Mouse (Mus musculus) lung, embryonic 15.5 days (tissue): ENCODE results near the gene Lrrfip2. TPM values are rescaled to one million over a fixed set of nuclear protein-coding genes. Genes with fewer than 3 reads are reported as not detected.

Experiments used
- ATAC-seq: fragments of 200-750 bp; cut with Nextera tagmentation; 2 replicates; pipeline ENCODE4 v1.8.0; 2017; ENCODE audit warnings: moderate number of reproducible peaks, borderline replicate concordance; ENCODE audit not compliant: low FRiP score, low TSS enrichment; ENCODE audit errors: extremely low read depth
- H3K27ac ChIP-seq: fragments of 300-500 bp; sonication (generic); 2 replicates; pipeline ENCODE4 v1.5.1; 2015; ENCODE audit warnings: moderate library complexity, mild to moderate bottlenecking, inconsistent platforms
- H3K27me3 ChIP-seq: fragments of 300-500 bp; sonication (generic); 2 replicates; pipeline ENCODE4 v1.6.1; 2015; ENCODE audit warnings: inconsistent platforms
- H3K36me3 ChIP-seq: fragments of 300-500 bp; sonication (generic); 2 replicates; pipeline ENCODE4 v1.6.1; 2015; ENCODE audit warnings: inconsistent platforms
- H3K4me1 ChIP-seq: fragments of 300-500 bp; sonication (generic); 2 replicates; pipeline ENCODE4 v1.6.1; 2015; ENCODE audit warnings: inconsistent platforms
- H3K4me2 ChIP-seq: fragments of 300-500 bp; sonication (generic); 2 replicates; pipeline ENCODE4 v1.6.1; 2015; ENCODE audit warnings: inconsistent platforms, mild to moderate bottlenecking, moderate library complexity
- H3K4me3 ChIP-seq: fragments of 300-500 bp; sonication (generic); 2 replicates; pipeline ENCODE4 v1.5.1; 2015; ENCODE audit warnings: mild to moderate bottlenecking, inconsistent platforms
- H3K9ac ChIP-seq: fragments of 300-500 bp; sonication (generic); 2 replicates; pipeline ENCODE4 v1.6.1; 2015; ENCODE audit warnings: inconsistent platforms
- H3K9me3 ChIP-seq: fragments of 300-500 bp; sonication (generic); 2 replicates; pipeline ENCODE4 v1.6.1; 2016; ENCODE audit warnings: inconsistent platforms
- WGBS: fragments of 180-500 bp; shearing (Covaris S2); methylation state at CpG from one replicate; pipeline ENCODE4 v1.1.7; 2015; 5-methylcytosine and 5-hydroxymethylcytosine counted together
- polyA plus RNA-seq: library from polyadenylated mRNA; unstranded; fragments of >200 nt; fragmentation: Nextera tagmentation; extraction: Ambion mirVana; gene quantifications from 2 replicates; pipeline ENCODE4 v1.2.1, GENCODE M21; 2015

Lrrfip2 gene
- polyA plus RNA-seq, 1 experiment from 2014 or later, result 46.1 TPM

DNA sequence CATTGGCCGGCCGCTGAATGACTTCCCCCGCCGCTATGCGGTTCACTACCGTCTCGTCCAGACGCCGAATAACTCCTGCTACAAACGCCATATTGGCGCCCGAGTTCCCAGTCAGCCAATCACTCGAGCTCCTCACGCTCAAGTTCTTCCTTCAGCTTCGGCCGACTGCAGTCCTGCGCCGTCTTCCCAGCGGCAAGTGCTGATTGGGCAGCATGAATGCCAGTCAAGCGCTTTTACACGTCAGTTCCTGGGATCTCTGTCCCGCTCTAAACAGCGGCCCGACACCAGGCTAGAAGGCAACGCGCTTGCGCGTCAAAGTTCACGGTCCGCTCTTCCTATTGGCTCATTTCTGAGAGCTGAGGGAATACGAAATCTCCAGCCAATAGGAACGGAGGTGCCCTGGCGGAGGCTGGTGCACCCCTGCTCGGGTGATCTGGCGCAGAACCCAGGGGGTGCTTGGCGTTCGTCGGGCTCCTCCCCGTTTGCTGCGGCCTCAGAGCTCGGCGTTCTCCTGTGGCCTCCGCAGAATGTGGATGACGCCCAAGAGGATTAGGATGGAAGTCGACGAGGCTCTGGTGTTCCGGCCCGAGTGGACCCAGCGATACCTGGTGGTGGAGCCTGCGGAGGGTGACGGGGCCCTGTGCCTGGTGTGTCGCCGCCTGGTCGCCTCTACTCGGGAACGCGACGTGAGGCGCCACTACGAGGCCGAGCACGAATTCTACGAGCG lies 154.2 kb downstream of the Lrrfip2 start, which contains the start of the genes Mlh1 and Epm2aip1:
Gene Mlh1 (minus strand): TSS at position 358 of the 727 bp plus-strand sequence.
Gene Epm2aip1 (plus strand): TSS at position 496 of the 727 bp plus-strand sequence.
- WGBS, result under 1% methylated on average over 64 of the region's 64 CpGs
- Histone ChIP-seq H3K4me3 (peak within 1 kb of the TSS; percentile 79), H3K4me2 (peak within 1 kb of the TSS; percentile 65), H3K9me3 (no peaks in the 10 kb centered on the region), H3K4me1 (peaks cover 40% of the 10 kb centered on the region), H3K9ac (peak within 1 kb of the TSS; percentile 86), H3K27ac (peak within 1 kb of the TSS; percentile 95), H3K27me3 (no peaks in the 10 kb centered on the region), H3K36me3 (peaks cover 18% of the 10 kb centered on the region)
- peak; percentile 99 for ATAC-seq

GRCm38 (mm10) chr9:111272356-111272755 lies 155.0 kb downstream of the Lrrfip2 start:
- Histone ChIP-seq H3K9ac (peak overlapping the region; percentile 86), H3K9me3 (no peaks in the 10 kb centered on the region), H3K4me2 (peak overlapping the region; percentile 65), H3K36me3 (peaks cover 17% of the 10 kb centered on the region), H3K4me1 (peaks cover 42% of the 10 kb centered on the region), H3K27ac (peak overlapping the region; percentile 95), H3K27me3 (no peaks in the 10 kb centered on the region), H3K4me3 (peak overlapping the region; percentile 79)
- 2% methylated on average over 19 of the region's 19 CpGs for WGBS
- ATAC-seq, result no peak

DNA sequence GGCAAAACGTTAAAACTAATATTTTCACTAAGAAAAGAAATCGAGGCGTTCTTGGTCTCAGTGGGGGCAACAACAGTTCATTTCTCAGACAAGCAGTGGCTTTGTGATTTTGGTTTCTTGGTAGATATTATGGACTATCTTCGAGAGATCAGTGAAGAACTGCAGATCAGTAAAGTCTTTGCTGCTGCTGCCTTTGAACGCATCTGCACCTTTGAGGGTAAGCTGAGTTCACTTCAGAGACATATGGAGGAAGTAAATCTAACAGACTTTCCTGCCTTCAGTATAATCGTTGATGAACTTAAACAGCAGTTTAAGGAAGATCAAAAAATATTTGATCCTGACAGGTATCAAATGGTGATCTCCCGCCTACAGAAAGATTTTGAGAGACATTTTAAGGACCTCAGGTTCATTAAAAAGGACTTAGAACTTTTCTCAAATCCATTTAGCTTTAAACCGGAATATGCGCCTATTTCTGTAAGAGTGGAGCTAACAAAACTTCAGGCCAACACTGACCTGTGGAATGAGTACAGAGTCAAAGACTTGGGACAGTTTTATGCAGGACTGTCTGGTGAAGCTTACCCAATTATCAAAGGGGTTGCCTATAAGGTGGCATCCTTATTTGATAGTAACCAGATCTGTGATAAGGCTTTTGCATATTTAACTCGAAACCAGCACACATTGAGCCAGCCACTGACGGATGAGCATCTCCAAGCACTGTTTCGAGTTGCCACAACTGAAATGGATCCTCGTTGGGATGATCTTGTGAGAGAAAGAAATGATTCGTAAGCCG lies 155.8 kb downstream of the Lrrfip2 start:
- Histone ChIP-seq H3K4me1 (peaks cover 42% of the 10 kb centered on the region), H3K36me3 (peaks cover 16% of the 10 kb centered on the region), H3K9me3 (no peaks in the 10 kb centered on the region), H3K27ac (no peak overlapping the region), H3K27me3 (no peaks in the 10 kb centered on the region), H3K4me3 (peak overlapping the region; percentile 79), H3K4me2 (peak overlapping the region; percentile 65), H3K9ac (peak overlapping the region; percentile 86; the same call in 1 of the 2 replicates)
- WGBS, result 53% methylated on average over 15 of the region's 15 CpGs
- no peak for ATAC-seq

- H3K36me3 ChIP-seq, result peaks cover 23% of the 10 kb centered on the region
- peaks cover 42% of the 10 kb centered on the region for H3K4me1 ChIP-seq
- H3K9ac ChIP-seq, result no peak overlapping the region; the same call in 1 of the 2 replicates
- no peak for ATAC-seq
- peak overlapping the region; percentile 79 for H3K4me3 ChIP-seq
- H3K27me3 ChIP-seq, result no peaks in the 10 kb centered on the region
- H3K27ac ChIP-seq, result no peak overlapping the region
- peak overlapping the region; percentile 65 for H3K4me2 ChIP-seq
- WGBS, result 57% methylated on average over 1 of the region's 1 CpGs
- H3K9me3 ChIP-seq, result no peaks in the 10 kb centered on the region
These were observed 156.6 kb downstream of the Lrrfip2 start for GRCm38 (mm10) chr9:111273958-111274357.

GRCm38 (mm10) chr9:111275156-111275555 lies 157.8 kb downstream of the Lrrfip2 start:
- Histone ChIP-seq H3K36me3 (peaks cover 30% of the 10 kb centered on the region), H3K4me3 (peak overlapping the region; percentile 79), H3K27ac (no peak overlapping the region), H3K4me1 (peaks cover 40% of the 10 kb centered on the region), H3K9me3 (no peaks in the 10 kb centered on the region), H3K4me2 (peak overlapping the region; percentile 65), H3K27me3 (no peaks in the 10 kb centered on the region), H3K9ac (no peak overlapping the region)
- WGBS, result 19% methylated on average over 1 of the region's 1 CpGs
- no peak for ATAC-seq

Other genes starting within 250 kb of the Lrrfip2 start
- 5.9 and 8.7 TPM in 2 replicates for gene Als2cl, start 237.7 kb upstream of the Lrrfip2 start, polyA plus RNA-seq
- gene Tmie, start 237.5 kb upstream of the Lrrfip2 start, polyA plus RNA-seq, result 1.1 and 1.3 TPM in 2 replicates
- gene Fam240a, start 200.7 kb upstream of the Lrrfip2 start, polyA plus RNA-seq, result not detected in 2 replicates
- not detected in 2 replicates for gene Tdgf1, start 171.4 kb upstream of the Lrrfip2 start, polyA plus RNA-seq
- 0.19 and 0.45 TPM in 2 replicates for gene Lrrc2, start 166.0 kb upstream of the Lrrfip2 start, polyA plus RNA-seq
- gene Rtp3, start 127.0 kb upstream of the Lrrfip2 start, polyA plus RNA-seq, result 1.1 TPM in 2 replicates
- gene Ltf, start 98.3 kb upstream of the Lrrfip2 start, polyA plus RNA-seq, result 1.5 and 2.7 TPM in 2 replicates
- gene Ccrl2, start 60.1 kb upstream of the Lrrfip2 start, polyA plus RNA-seq, result 3.7 and 4.6 TPM in 2 replicates
- gene Mlh1, start 154.2 kb downstream of the Lrrfip2 start, polyA plus RNA-seq, result 37.8 and 38.8 TPM in 2 replicates
- 22.4 and 24.6 TPM in 2 replicates for gene Epm2aip1, start 154.3 kb downstream of the Lrrfip2 start, polyA plus RNA-seq
- 0.07 and 0.26 TPM in 2 replicates for gene Trank1, start 194.1 kb downstream of the Lrrfip2 start, polyA plus RNA-seq